Mouse (Mus musculus) heart, embryonic 14.5 days (tissue): ENCODE results near the gene Gpr160. TPM values are rescaled to one million over a fixed set of nuclear protein-coding genes. Genes with fewer than 3 reads are reported as not detected.
"Not testable (repeated sequence)": the region's sequence is repeated elsewhere in the genome, so short reads cannot be mapped to it uniquely, and the experiment has no call there.

Experiments
- ATAC-seq: fragments of 200-750 bp; cut with Nextera tagmentation; 2 replicates; pipeline ENCODE4 v1.8.0; 2017; ENCODE audit warnings: low read depth, moderate TSS enrichment; ENCODE audit not compliant: insufficient number of reproducible peaks, insufficient read depth, low FRiP score
- H3K27ac ChIP-seq, 2 experiments: fragments of 200-500 bp in 1 of 2; fragments of 300-500 bp in 1 of 2; sonication (generic) in 1 of 2; replicated peaks in 1 of 2; 2 replicates each; pipeline ENCODE4 v1.5.1; 2012 to 2014; ENCODE audit warnings: low read depth in 2 of 2, low read length in 2 of 2, control low read depth in 1 of 2, mild to moderate bottlenecking in 1 of 2, mixed read lengths in 1 of 2; ENCODE audit not compliant: control insufficient read depth in 1 of 2, insufficient read depth in 1 of 2
- H3K27me3 ChIP-seq: fragments of 300-500 bp; sonication (generic); 2 replicates; pipeline ENCODE4 v1.6.1; 2014; ENCODE audit warnings: mild to moderate bottlenecking, low read length, control low read depth; ENCODE audit not compliant: control insufficient read depth, insufficient read depth
- H3K36me3 ChIP-seq: fragments of 300-500 bp; sonication (generic); 2 replicates; pipeline ENCODE4 v1.6.1; 2014; ENCODE audit warnings: mild to moderate bottlenecking, control low read depth, low read length, mixed read lengths; ENCODE audit not compliant: control insufficient read depth, insufficient read depth
- H3K4me1 ChIP-seq, 2 experiments: fragments of 200-500 bp in 1 of 2; fragments of 300-500 bp in 1 of 2; sonication (generic) in 1 of 2; 2 replicates each; pipeline ENCODE4 v1.6.1; 2012 to 2014; ENCODE audit warnings: low read length in 2 of 2, control low read depth in 1 of 2, mixed read lengths in 1 of 2; ENCODE audit not compliant: control insufficient read depth in 2 of 2, insufficient read depth in 2 of 2
- H3K4me2 ChIP-seq: fragments of 300-500 bp; sonication (generic); 2 replicates; pipeline ENCODE4 v1.6.1; 2014; ENCODE audit warnings: mild to moderate bottlenecking, low read length
- H3K4me3 ChIP-seq, 2 experiments: fragments of 200-500 bp in 1 of 2; fragments of 300-500 bp in 1 of 2; sonication (generic) in 1 of 2; 2 replicates each; pipeline ENCODE4 v1.5.1; 2012 to 2014; ENCODE audit warnings: low read length in 2 of 2, mild to moderate bottlenecking in 2 of 2, control low read depth in 1 of 2, low read depth in 1 of 2, moderate library complexity in 1 of 2; ENCODE audit not compliant: control insufficient read depth in 1 of 2, insufficient read depth in 1 of 2
- H3K9ac ChIP-seq: fragments of 300-500 bp; sonication (generic); 2 replicates; pipeline ENCODE4 v1.6.1; 2014; ENCODE audit warnings: mild to moderate bottlenecking, low read length
- H3K9me3 ChIP-seq: fragments of 300-500 bp; sonication (generic); 2 replicates; pipeline ENCODE4 v1.6.1; 2016; ENCODE audit warnings: low read length, control low read depth; ENCODE audit not compliant: control insufficient read depth
- WGBS: fragments of 180-500 bp; shearing (Covaris S2); extraction: QIAGEN DNeasy Blood & Tissue Kit; methylation state at CpG from one replicate; pipeline ENCODE4 v1.1.7; 2014; 5-methylcytosine and 5-hydroxymethylcytosine counted together
- polyA plus RNA-seq: library from polyadenylated mRNA; unstranded; fragments of >200 nt; fragmentation: Nextera tagmentation; extraction: Ambion mirVana; gene quantifications from 2 replicates; pipeline ENCODE4 v1.2.1, GENCODE M21; 2014

Gene Gpr160
- polyA plus RNA-seq, 1 experiment from 2014 or later, result 1.6 TPM

DNA sequence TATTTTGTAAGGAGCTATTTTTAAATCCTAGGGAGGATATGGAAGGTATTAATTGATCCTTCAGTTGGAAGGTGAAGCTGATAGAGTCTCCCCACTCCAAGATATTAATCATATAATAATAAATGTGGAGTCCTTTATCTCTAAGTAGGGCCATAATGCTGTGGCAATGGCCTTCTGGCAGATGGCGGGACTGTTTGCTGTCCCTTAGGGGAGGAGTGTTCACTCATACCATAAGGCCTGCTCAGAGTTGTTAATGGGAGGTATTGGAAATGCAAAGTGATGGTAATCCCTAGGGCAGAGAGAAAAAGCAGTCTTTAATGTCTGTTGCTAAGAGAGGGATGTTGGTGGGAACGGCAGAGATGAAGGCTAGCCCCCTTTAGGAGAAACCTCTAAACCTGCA, 10.0 kb upstream of the Gpr160 start:
- Histone ChIP-seq H3K4me1 (no peaks in the 10 kb centered on the region), H3K9ac (no peak overlapping the region), H3K27ac (no peak overlapping the region), H3K27me3 (no peaks in the 10 kb centered on the region), H3K4me2 (no peak overlapping the region), H3K4me3 (no peak overlapping the region), H3K9me3 (no peaks in the 10 kb centered on the region), H3K36me3 (no peaks in the 10 kb centered on the region)
- WGBS, result 89% methylated on average over 2 of the region's 2 CpGs
- no peak for ATAC-seq

DNA sequence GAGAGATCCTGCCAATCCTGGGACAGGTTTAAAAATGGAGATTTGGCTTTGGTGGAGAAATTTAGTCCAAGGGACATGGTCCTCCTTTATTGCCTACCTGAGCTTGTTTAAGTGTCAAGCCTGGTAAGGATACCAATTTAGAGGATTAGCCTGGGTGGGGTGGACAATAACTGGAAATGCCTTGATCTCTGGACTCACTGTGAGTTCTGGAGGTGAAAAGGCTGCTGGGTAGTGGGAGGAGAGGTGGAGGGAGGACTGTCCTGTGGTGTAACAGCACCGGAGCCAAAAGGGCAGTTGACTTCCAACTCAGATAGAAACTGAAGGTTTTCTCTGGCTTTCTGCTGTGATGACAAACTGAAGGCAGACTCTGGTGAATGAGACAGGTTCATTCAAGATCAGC, 8.3 kb upstream of the Gpr160 start:
- no peak overlapping the region for H3K4me3 ChIP-seq
- 30% methylated on average over 1 of the region's 1 CpGs for WGBS
- H3K4me2 ChIP-seq, result no peak overlapping the region
- H3K27ac ChIP-seq, result no peak overlapping the region
- H3K4me1 ChIP-seq, result no peaks in the 10 kb centered on the region
- no peaks in the 10 kb centered on the region for H3K27me3 ChIP-seq
- no peaks in the 10 kb centered on the region for H3K9me3 ChIP-seq
- H3K36me3 ChIP-seq, result no peaks in the 10 kb centered on the region
- no peak overlapping the region for H3K9ac ChIP-seq
- ATAC-seq, result no peak

- H3K4me1 ChIP-seq, result 0 out of 4 replicates have a peak, but pooled peaks cover 0 to 3% of the 10 kb centered on the region in 2 experiments
- H3K27me3 ChIP-seq, result peaks cover 19% of the 10 kb centered on the region
- H3K4me2 ChIP-seq, result no peak overlapping the region
- no peaks in the 10 kb centered on the region for H3K36me3 ChIP-seq
- H3K4me3 ChIP-seq, result no peak overlapping the region
- H3K9me3 ChIP-seq, result no peaks in the 10 kb centered on the region
- no peak overlapping the region for H3K27ac ChIP-seq
- no peak overlapping the region for H3K9ac ChIP-seq
- WGBS, result 66% methylated on average over 6 of the region's 6 CpGs
- ATAC-seq, result no peak
Observed at GRCm38 (mm10) chr3:30851422-30851821, 4.3 kb upstream of the Gpr160 start.

DNA sequence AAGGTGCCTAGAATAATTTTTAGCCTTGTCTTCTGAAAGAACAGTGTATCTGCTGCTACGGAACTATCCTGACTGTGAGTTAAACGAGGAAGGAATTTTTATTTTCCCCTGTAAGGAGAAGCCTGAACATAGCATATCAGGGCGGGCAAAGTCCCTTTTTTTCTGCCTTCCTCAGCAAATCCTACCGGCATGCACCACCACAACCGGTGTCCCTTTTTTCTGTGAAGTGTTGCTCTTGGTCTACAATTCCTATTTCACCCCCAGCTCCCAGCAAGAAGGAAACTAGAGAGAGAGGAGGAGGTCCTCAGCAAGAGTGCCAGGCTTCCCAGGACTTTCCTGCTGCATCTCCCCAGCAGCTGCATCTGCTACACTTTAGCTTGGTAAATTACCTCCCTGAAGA, 2.2 kb upstream of the Gpr160 start:
- no peak for ATAC-seq
- Histone ChIP-seq H3K9me3 (no peaks in the 10 kb centered on the region), H3K27ac (no peak overlapping the region), H3K27me3 (peaks cover 23% of the 10 kb centered on the region), H3K9ac (no peak overlapping the region), H3K4me2 (no peak overlapping the region), H3K4me3 (no peak overlapping the region), H3K36me3 (no peaks in the 10 kb centered on the region), H3K4me1 (0 out of 4 replicates have a peak, but pooled peaks cover 0 to 3% of the 10 kb centered on the region in 2 experiments)
- 86% methylated on average over 5 of the region's 5 CpGs for WGBS

DNA sequence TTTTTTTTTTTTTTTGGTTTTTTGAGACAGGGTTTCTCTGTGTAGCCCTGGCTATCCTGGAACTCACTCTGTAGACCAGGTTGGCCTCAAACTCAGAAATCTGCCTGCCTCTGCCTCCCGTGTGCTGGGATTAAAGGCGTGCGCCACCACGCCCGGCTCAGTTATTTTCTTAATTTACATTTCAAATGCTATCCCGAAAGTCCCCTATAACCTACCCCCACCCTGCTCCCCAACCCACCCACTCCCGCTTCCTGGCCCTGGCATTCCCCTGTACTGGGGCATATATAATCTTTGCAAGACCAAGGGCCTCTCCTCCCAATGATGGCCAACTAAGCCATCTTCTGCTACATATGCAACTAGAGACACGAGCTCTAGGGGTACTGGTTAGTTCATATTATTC, 3.8 kb downstream of the Gpr160 start:
- WGBS, result 87% methylated on average over 8 of the region's 8 CpGs
- not testable (repeated sequence) for H3K4me1 ChIP-seq, H3K36me3 ChIP-seq, ATAC-seq, H3K27ac ChIP-seq, H3K9me3 ChIP-seq, H3K9ac ChIP-seq, H3K4me3 ChIP-seq, H3K4me2 ChIP-seq
- peaks cover 17% of the 10 kb centered on the region for H3K27me3 ChIP-seq

GRCm38 (mm10) chr3:30860705-30861104, 5.0 kb downstream of the Gpr160 start:
- Histone ChIP-seq H3K4me1 (no peaks in the 10 kb centered on the region), H3K4me3 (no peak overlapping the region), H3K4me2 (no peak overlapping the region), H3K36me3 (no peaks in the 10 kb centered on the region), H3K27me3 (0 out of 2 replicates have a peak, but pooled peaks cover 8% of the 10 kb centered on the region), H3K9ac (no peak overlapping the region), H3K9me3 (no peaks in the 10 kb centered on the region), H3K27ac (no peak overlapping the region)
- no peak for ATAC-seq
- 74% methylated on average over 4 of the region's 4 CpGs for WGBS

DNA sequence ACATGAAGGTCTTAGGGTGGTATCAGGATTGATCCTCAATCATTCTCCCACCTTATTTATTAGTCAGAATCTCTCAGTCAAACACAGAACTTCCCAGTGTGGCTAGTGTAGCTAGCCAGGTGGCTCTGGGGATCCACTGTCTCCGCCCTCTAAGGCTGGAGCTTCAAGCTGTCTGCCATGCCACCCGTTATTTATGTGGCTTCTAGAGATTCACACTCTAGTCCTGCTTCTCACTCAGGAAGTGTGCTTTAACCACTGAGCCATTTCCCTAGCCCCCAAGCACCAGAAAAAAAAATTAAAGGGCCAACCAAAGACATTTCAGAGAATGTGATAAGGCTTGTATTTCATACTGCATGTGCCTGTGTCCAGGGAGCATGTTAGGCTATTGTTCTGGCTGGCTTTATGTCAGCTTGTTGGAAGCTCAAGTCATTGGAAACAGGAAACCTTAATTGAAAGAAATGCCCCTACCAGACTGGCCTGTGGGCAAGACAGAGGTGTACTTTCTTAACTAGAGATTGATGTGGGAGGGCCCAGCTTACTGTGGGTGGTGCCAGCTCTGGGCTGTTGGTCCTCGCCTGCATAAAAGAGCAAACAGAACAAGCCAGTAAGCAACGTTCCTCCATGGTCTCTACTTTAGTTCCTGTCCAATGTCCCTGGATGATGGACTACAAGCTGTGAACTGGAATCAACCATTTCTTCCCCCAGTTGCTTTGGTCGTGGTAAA, 8.1 kb downstream of the Gpr160 start:
- Histone ChIP-seq H3K36me3 (no peaks in the 10 kb centered on the region), H3K9ac (no peak overlapping the region), H3K4me3 (no peak overlapping the region), H3K27ac (no peak overlapping the region), H3K9me3 (no peaks in the 10 kb centered on the region), H3K4me2 (no peak overlapping the region), H3K4me1 (no peaks in the 10 kb centered on the region), H3K27me3 (no peaks in the 10 kb centered on the region)
- 66% methylated on average over 5 of the region's 5 CpGs for WGBS
- no peak for ATAC-seq

DNA sequence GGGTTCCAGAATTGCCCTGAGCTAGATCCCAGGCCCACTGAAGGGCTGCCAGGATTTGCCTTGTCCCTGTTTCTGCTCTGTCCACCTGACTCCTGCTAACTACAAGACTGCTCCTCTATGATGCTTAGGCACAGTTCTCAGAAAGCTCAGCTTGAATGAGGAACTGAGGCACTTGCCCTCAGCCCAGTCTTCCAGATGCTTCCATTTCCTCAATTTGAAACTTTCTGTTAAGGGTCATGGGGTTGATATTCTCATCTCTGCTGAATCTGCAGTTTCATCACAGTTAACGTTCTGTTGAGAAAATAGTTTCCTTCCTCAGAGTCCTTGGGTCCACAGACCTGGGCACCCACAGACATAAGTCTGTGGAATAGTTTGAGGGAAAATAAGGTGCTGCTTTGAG, 8.9 kb downstream of the Gpr160 start:
- ATAC-seq, result no peak
- H3K36me3 ChIP-seq, result no peaks in the 10 kb centered on the region
- H3K4me3 ChIP-seq, result no peak overlapping the region
- H3K9me3 ChIP-seq, result no peaks in the 10 kb centered on the region
- no peak overlapping the region for H3K9ac ChIP-seq
- 73% methylated on average over 1 of the region's 1 CpGs for WGBS
- H3K4me2 ChIP-seq, result no peak overlapping the region
- H3K27me3 ChIP-seq, result no peaks in the 10 kb centered on the region
- H3K27ac ChIP-seq, result no peak overlapping the region
- H3K4me1 ChIP-seq, result no peaks in the 10 kb centered on the region
